Mouse (Mus musculus) thymus, postnatal 0 days (tissue): ENCODE data around the gene Ogfod3. TPM values are rescaled to one million over a fixed set of nuclear protein-coding genes. Genes with fewer than 3 reads are reported as not detected.

Experiments used
- polyA plus RNA-seq: library from polyadenylated mRNA; unstranded; fragments of >200 nt; fragmentation: Nextera tagmentation; extraction: Ambion mirVana; gene quantifications from 2 replicates; pipeline ENCODE4 v1.2.1, GENCODE M21; 2015

Gene Ogfod3
- polyA plus RNA-seq, 1 experiment from 2014 or later: 15.7 TPM

Other genes with a start within 250 kb of the Ogfod3 start
- 77.6 and 85.8 TPM in 2 replicates for gene Csnk1d, start 213.4 kb downstream of the Ogfod3 start, polyA plus RNA-seq
- 17.9 and 25.7 TPM in 2 replicates for gene Cd7, start 165.3 kb downstream of the Ogfod3 start, polyA plus RNA-seq
- 0.27 and 0.53 TPM in 2 replicates for gene Sectm1b, start 141.1 kb downstream of the Ogfod3 start, polyA plus RNA-seq
- 2.5 and 4.1 TPM in 2 replicates for gene Sectm1a, start 123.5 kb downstream of the Ogfod3 start, polyA plus RNA-seq
- 0.10 and 0.13 TPM in 2 replicates for gene Tex19.2, start 86.0 kb downstream of the Ogfod3 start, polyA plus RNA-seq
- gene Tex19.1, start 58.6 kb downstream of the Ogfod3 start, polyA plus RNA-seq: not detected in 2 replicates
- gene Uts2r, start 44.4 kb downstream of the Ogfod3 start, polyA plus RNA-seq: 0.37 and 0.61 TPM in 2 replicates
- gene Hexdc, start 278 bp downstream of the Ogfod3 start, polyA plus RNA-seq: 3.0 and 3.3 TPM in 2 replicates
- 66.9 and 68.0 TPM in 2 replicates for gene Cybc1, start 24.6 kb upstream of the Ogfod3 start, polyA plus RNA-seq
- 28.5 and 41.6 TPM in 2 replicates for gene Narf, start 32.5 kb upstream of the Ogfod3 start, polyA plus RNA-seq
- gene Foxk2, start 55.3 kb upstream of the Ogfod3 start, polyA plus RNA-seq: 5.2 and 7.0 TPM in 2 replicates
- gene Wdr45b, start 149.7 kb upstream of the Ogfod3 start, polyA plus RNA-seq: 57.6 and 58.9 TPM in 2 replicates
- gene Rab40b, start 183.5 kb upstream of the Ogfod3 start, polyA plus RNA-seq: 0.64 and 1.0 TPM in 2 replicates
- gene Fn3krp, start 216.7 kb upstream of the Ogfod3 start, polyA plus RNA-seq: 7.4 and 7.8 TPM in 2 replicates
- gene Fn3k, start 230.2 kb upstream of the Ogfod3 start, polyA plus RNA-seq: 6.8 and 6.9 TPM in 2 replicates
- gene Tbcd, start 247.2 kb upstream of the Ogfod3 start, polyA plus RNA-seq: 45.5 and 51.7 TPM in 2 replicates